Mouse (Mus musculus) left cerebral cortex, adult 18-20 months (tissue): Measurements from ENCODE around the gene Pde1a. TPM values are rescaled to one million over a fixed set of nuclear protein-coding genes. Genes with fewer than 3 reads are reported as not detected.
A peak's percentile ranks its signal among the peaks of the same experiment; 100 is the strongest.
"Not testable (repeated sequence)": the region's sequence is repeated elsewhere in the genome, so short reads cannot be mapped to it uniquely, and the experiment has no call there.

Experiments used
- DNase-seq, 2 experiments: peaks; one replicate each; pipeline ENCODE4 v3.0.0; 2021 to 2022; ENCODE audit warnings: low spot score in 2 of 2, mixed read lengths in 1 of 2
- total RNA-seq, 2 experiments: library from RNA; stranded (reverse); gene quantifications; 2 replicates each; pipeline ENCODE4 v1.2.3; 2021

Gene Pde1a
- total RNA-seq, 2 experiments from 2014 or later = 152 to 160 TPM

DNA sequence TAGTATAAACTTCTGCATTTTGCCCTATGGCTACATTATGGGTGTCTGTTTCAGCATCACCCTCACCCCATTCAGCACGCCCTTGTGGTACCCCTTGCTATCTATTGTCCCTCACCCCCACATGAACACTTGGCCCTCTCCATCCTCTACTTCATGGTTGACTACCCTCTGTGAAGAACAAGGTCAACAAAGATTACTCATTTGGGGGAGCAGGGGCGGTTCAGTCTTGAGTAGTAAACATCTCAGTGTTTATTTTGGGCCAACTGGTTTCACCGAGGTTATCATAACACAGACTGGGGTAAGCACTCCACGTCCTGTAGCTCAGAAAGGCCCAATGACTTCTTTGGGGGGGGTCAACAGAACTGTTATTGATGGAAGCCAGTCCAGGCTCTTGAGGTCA, 164.3 kb downstream of the Pde1a start:
- no peak for DNase-seq

GRCm38 (mm10) chr2:79961421-79961820, 167.8 kb downstream of the Pde1a start:
- no peak for DNase-seq

DNA sequence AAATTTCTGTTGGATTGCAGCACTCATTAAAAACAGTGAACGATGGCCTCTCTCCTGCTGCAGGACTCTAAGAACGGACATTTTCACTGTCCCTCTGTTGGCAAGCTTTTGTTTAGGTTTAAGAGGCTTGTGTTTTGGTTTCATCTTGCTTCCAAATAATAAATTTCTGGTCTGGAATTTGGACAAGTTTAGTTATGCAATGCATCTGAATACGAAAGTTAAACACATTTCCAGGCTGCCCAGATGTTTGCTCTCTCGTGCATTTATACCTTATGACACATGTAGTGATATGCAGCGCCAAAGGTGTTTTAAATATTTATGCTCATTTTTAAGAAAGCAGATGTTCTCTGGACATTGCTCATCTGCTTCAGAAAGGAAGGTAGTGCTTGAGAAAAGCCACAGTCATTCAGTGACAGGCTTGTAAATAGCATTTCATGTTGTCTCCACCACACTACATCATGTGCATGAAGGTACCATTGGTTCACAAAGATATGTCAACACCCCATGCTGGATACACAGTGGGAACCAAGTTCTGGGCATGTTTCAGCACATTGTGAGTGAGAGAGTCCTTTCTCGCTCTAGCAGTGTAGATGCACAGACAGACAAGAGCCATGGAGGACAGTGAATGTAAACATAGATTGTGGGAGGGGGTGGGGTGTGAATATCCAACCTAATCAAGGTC, 171.5 kb downstream of the Pde1a start:
- no peak for DNase-seq

- no peak for DNase-seq
These were observed 183.2 kb downstream of the Pde1a start for GRCm38 (mm10) chr2:79945898-79946675.

- no peak for DNase-seq
These were observed 194.6 kb downstream of the Pde1a start for GRCm38 (mm10) chr2:79934660-79935059.

DNA sequence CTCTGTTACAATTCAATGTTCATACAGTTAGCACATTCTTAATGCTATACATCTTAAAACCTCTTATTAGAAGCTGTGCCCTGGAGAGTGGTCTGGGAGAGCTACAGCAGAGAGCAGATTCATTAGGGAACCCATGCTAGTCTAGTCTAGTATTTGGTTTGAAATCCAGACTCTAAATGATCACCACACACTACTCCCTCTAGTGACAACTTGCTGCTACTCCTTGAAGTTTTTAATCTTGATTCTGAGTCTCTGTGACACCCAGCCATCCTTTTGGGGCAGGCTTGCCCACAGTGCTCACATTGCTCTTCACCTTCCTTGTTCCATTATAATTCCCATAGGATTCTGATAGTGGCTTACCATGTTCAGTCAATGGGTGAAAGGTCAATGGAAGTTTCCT, 206.9 kb downstream of the Pde1a start:
- no peak for DNase-seq

GRCm38 (mm10) chr2:79921375-79921774, 207.9 kb downstream of the Pde1a start:
- no peak for DNase-seq

DNA sequence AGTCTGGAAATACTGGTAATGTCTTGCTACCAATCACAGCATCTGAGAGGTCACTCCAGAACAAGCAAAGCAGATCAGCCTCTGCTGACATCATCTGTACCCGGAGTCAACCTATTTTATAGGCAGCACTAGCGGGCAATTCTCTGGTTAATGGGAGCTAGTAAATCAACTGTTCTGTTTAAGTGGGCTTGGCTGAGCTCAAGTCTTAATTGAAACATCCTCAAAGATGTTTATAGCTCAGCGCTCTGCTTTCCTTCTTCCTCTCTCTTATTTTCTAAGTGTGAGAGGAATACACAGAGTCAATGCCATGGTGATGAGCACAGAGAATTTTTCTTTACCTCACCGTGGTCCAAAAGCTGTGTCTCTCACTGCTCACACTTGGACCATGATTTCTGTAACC, 208.8 kb downstream of the Pde1a start:
- DNase-seq = no peak

DNA sequence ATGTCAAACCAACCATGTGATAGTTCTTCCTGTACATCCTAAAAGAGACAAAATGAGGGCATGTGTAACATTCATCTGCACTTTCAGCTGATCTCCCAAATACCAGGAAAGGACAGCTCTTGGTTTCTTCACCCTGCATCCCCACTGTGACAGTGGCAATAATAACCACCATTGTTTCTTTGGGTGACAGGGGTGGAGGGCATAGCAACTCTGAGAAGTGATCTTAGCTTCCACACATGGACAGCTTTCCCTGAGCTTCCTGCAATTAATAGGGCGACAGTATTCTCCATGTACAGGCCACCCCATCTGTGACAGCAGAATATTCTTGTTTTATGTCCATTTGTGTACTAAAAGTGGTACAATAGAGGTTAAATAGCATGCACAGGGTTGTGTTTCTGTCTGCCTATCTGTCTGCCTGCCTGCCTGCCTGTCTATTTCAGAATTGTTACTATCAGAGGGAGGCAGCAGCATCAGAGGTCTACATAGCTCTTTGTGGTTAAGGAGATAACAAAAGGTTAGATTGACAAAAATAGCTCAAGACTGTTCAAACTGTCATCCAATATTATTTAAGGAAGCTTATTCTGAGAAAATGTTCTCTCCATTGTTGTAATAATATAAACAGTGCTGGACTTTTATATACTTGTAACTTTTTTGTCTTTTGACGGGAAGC, 227.3 kb downstream of the Pde1a start:
- DNase-seq = no peak

GRCm38 (mm10) chr2:79898522-79898921, 230.7 kb downstream of the Pde1a start:
- DNase-seq = no peak

- DNase-seq = no peak
These were observed 236.4 kb downstream of the Pde1a start for GRCm38 (mm10) chr2:79892829-79893228.

GRCm38 (mm10) chr2:79891760-79892570, 237.3 kb downstream of the Pde1a start:
- peak; percentile 70 to 72 for DNase-seq

GRCm38 (mm10) chr2:79890726-79891125, 238.5 kb downstream of the Pde1a start:
- no peak for DNase-seq

GRCm38 (mm10) chr2:79883631-79884350, 245.5 kb downstream of the Pde1a start:
- no peak for DNase-seq

- no peak for DNase-seq
These were observed 246.0 kb downstream of the Pde1a start for GRCm38 (mm10) chr2:79883210-79883609.

DNA sequence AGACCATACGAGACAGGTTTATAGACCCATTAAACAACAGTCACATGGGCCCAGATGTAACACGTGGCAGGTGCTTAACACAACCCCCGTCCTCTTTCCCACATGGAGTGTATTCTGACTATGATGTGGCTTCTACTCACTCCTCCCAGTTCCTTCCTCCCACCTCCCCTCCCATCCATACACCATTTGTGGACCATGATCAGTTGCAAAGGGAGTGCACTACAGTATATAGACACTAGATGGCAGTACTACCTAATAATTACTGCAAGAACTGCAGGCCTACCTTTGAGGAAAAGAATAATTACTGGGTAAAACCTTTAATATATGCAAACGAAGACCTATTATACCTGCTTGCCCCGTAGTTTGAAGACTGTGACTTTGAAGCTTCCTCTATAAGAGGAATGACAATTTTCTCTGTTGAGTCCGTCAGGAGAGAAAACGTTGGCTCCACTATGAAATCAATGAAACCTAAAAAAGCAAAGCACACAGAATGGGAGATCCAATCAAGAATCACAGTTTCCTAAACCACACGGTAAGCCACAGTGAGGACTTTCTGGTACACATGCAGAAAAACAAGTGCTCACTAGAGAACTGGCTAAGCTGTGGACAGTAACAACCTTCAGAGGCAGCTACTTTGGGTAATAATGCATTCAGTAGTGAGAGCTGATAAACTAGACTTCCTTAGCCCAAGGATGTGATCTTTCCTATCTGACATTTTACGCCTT, 263.8 kb downstream of the Pde1a start:
- peak; percentile 12 to 14 for DNase-seq

- no peak for DNase-seq
These were observed 272.4 kb downstream of the Pde1a start for GRCm38 (mm10) chr2:79856874-79857273.

- DNase-seq = not testable (repeated sequence)
These were observed 281.9 kb downstream of the Pde1a start for GRCm38 (mm10) chr2:79847396-79847795.

DNA sequence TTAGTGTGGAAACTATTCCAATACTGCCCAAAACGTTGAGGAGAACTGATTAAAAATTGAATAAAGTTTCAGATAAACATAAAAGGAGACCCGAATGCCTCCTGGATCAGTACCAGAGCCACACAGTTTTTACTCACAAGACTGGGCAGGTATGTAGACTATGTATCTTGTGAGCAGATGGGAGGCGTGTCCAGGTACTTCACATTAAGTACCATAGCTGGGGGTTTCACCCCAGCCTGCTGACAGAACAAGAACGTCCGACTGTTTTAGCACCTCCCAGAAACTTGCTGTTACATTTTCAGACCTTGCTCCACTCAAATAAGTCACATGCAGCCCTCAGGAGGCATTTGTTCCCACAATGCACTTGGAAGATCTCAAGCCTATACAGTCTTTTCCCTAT, 289.7 kb downstream of the Pde1a start:
- no peak for DNase-seq

GRCm38 (mm10) chr2:79839090-79839489, 290.2 kb downstream of the Pde1a start:
- DNase-seq = no peak
